ENCODE assay signal across 8 mouse cellular contexts in the genomic region with DNA sequence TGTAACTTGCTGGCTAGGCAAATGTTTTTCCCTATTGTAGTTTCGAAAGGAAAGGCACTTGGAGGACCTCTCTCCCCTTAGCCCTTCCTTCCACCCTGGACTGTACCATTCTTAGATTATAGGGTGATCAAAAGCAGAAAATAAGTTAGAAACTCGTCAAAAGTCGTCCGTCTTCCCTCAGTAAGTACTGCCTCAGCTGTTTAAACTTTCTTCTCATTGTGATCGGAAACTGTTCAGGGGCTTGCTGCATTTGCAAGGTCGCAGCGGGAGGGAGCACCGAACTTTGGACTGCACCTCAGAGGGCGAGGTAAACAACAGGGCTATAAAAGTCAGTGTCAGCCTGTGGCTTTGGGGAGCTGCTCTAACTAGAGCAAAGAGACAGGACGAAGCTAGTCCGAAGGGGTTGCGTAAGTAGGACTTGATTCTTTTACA. TPM values are rescaled to one million over a fixed set of nuclear protein-coding genes. Genes with fewer than 3 reads are reported as not detected.
DNase-seq lines count a peak whose midpoint lies in the region; ATAC-seq and TF ChIP-seq lines count a peak whose summit lies in the region.

No protein-coding gene starts in this region.

- no peak for TF ChIP-seq CTCF in ES-Bruce4 (IDR thresholded peaks at IDR 0.05; ENCODE audit: low read depth, low read length)
- TF ChIP-seq CTCF in thymus, adult 2 months (IDR thresholded peaks at IDR 0.05; ENCODE audit: borderline replicate concordance, control insufficient read depth, extremely low read depth, insufficient read depth, low read length, poor library complexity), result no peak

- peak overlapping the region; percentile 57 for H3K4me3 ChIP-seq in ES-Bruce4 (ENCODE audit: low read depth, low read length)
- peak overlapping the region; percentile 10 for H3K4me3 ChIP-seq in forebrain, embryonic 12.5 days (replicated peaks)
- peak overlapping the region; percentile 19 for H3K4me3 ChIP-seq in neural tube, embryonic 14.5 days (ENCODE audit: low read depth, low read length)
- peak overlapping the region; percentile 48 for H3K4me3 ChIP-seq in thymus, adult 2 months (ENCODE audit: control insufficient read depth, insufficient read depth, low read length)

- H3K27ac ChIP-seq in ES-Bruce4 (ENCODE audit: insufficient read depth, low read length), result peak overlapping the region; percentile 81
- H3K27ac ChIP-seq in forebrain, embryonic 12.5 days, result no peak overlapping the region
- H3K27ac ChIP-seq in neural tube, embryonic 14.5 days (ENCODE audit: low read depth, low read length), result peak overlapping the region; percentile 45; the same call in 1 of the 2 replicates
- peak overlapping the region; percentile 90 for H3K27ac ChIP-seq in thymus, adult 2 months (ENCODE audit: control insufficient read depth, insufficient read depth, low read length)

- WGBS in forebrain, embryonic 12.5 days, result 5% methylated on average over 12 of the region's 12 CpGs
- WGBS in neural tube, embryonic 14.5 days, result under 1% methylated on average over 12 of the region's 12 CpGs
- under 1% methylated on average over 12 of the region's 12 CpGs for WGBS in thymus, adult 2 months

- ATAC-seq in forebrain, embryonic 12.5 days (ENCODE audit: low FRiP score), result peak; percentile 76
- peak; percentile 76; the same call in 1 of the 2 replicates for ATAC-seq in neural tube, embryonic 14.5 days (ENCODE audit: low read depth)

- H3K4me1 ChIP-seq in ES-Bruce4 (ENCODE audit: control insufficient read depth, insufficient read depth, low read length), result peaks cover 6% of the 10 kb centered on the region
- H3K4me1 ChIP-seq in forebrain, embryonic 12.5 days, result peaks cover 11% of the 10 kb centered on the region; the same call in 1 of the 2 replicates
- no peaks in the 10 kb centered on the region for H3K4me1 ChIP-seq in neural tube, embryonic 14.5 days (ENCODE audit: control insufficient read depth, insufficient read depth, low read length)
- peaks cover 15% of the 10 kb centered on the region for H3K4me1 ChIP-seq in thymus, adult 2 months (replicated peaks; ENCODE audit: control insufficient read depth, insufficient read depth, low read length)

- intact Hi-C loops in heart, postnatal 10 days (cut with DNase I), result loop anchor here (2.0 kb wide), 1 partner anchor 42 kb away; no protein-coding TSS in a partner anchor

- TF ChIP-seq EP300 in ES-Bruce4 (IDR thresholded peaks at IDR 0.05; ENCODE audit: insufficient read depth, low read depth, low read length), result peak; percentile 79

- no peak for TF ChIP-seq POLR2A in ES-Bruce4 (IDR thresholded peaks at IDR 0.05; ENCODE audit: insufficient read depth, low read length)
- TF ChIP-seq POLR2A in thymus, adult 2 months (IDR thresholded peaks at IDR 0.05; ENCODE audit: control insufficient read depth, extremely low read depth, insufficient read depth, low read length, poor library complexity), result peak; percentile 47; the same call in 1 of the 2 replicates

- peak; percentile 53 for DNase-seq in c-Kit-positive CD71-positive TER-119-positive erythroid progenitor cells, embryonic 14.5 days (ENCODE audit: low spot score)
- peak; percentile 89 to 90 for DNase-seq in heart, postnatal 10 days
- DNase-seq in kidney, postnatal 4 days, result peak; percentile 78 to 86
- DNase-seq in lung, adult 18-20 months, result peak; percentile 87 to 90
- DNase-seq in thymus, adult 2 months, result peak; percentile 68

- H3K36me3 ChIP-seq in ES-Bruce4 (ENCODE audit: control insufficient read depth, insufficient read depth, low read length, poor library complexity, severe bottlenecking), result no peaks in the 10 kb centered on the region
- H3K36me3 ChIP-seq in forebrain, embryonic 12.5 days (replicated peaks), result no peaks in the 10 kb centered on the region
- no peaks in the 10 kb centered on the region for H3K36me3 ChIP-seq in neural tube, embryonic 14.5 days (ENCODE audit: control insufficient read depth, insufficient read depth, low read length)
- H3K36me3 ChIP-seq in thymus, adult 2 months (ENCODE audit: control insufficient read depth, insufficient read depth, low read length), result peaks cover 3% of the 10 kb centered on the region

- peak overlapping the region; percentile 36 for H3K4me2 ChIP-seq in forebrain, embryonic 12.5 days
- H3K4me2 ChIP-seq in neural tube, embryonic 14.5 days (ENCODE audit: low read depth, low read length), result peak overlapping the region; percentile 34

- H3K9me3 ChIP-seq in ES-Bruce4 (replicated peaks; ENCODE audit: control insufficient read depth, insufficient read depth, low read length, poor library complexity, severe bottlenecking), result no peaks in the 10 kb centered on the region
- no peaks in the 10 kb centered on the region for H3K9me3 ChIP-seq in forebrain, embryonic 12.5 days
- H3K9me3 ChIP-seq in neural tube, embryonic 14.5 days (ENCODE audit: control insufficient read depth, low read length), result no peaks in the 10 kb centered on the region

- no peaks in the 10 kb centered on the region for H3K27me3 ChIP-seq in ES-Bruce4 (ENCODE audit: control insufficient read depth, insufficient read depth, low read length, poor library complexity, severe bottlenecking)
- H3K27me3 ChIP-seq in forebrain, embryonic 12.5 days, result no peaks in the 10 kb centered on the region
- no peaks in the 10 kb centered on the region for H3K27me3 ChIP-seq in neural tube, embryonic 14.5 days (ENCODE audit: control insufficient read depth, insufficient read depth, low read length)
- no peaks in the 10 kb centered on the region for H3K27me3 ChIP-seq in thymus, adult 2 months (ENCODE audit: control insufficient read depth, insufficient read depth, low read length)

- no peak overlapping the region for H3K9ac ChIP-seq in ES-Bruce4 (ENCODE audit: low read depth, poor library complexity, severe bottlenecking)
- H3K9ac ChIP-seq in forebrain, embryonic 12.5 days, result no peak overlapping the region
- H3K9ac ChIP-seq in neural tube, embryonic 14.5 days (replicated peaks; ENCODE audit: low read depth, low read length), result peak overlapping the region; percentile 25; the same call in 1 of the 2 replicates

RNA-seq across cellular contexts. Expression of gene Selenop, which starts 2.3 kb away (rescaled TPM):
- polyA plus RNA-seq in ES-Bruce4 (2011; ENCODE audit: insufficient read depth, insufficient read length, low read depth, missing spikeins), result 18.5 and 19.3 TPM in 2 replicates
- 35.4 and 42.5 TPM in 2 replicates for polyA plus RNA-seq in forebrain, embryonic 12.5 days (2016; fragmentation: Nextera tagmentation; extraction: Ambion mirVana)
- 100 to 1,000 TPM; 257 to 282 TPM for total RNA-seq in heart, postnatal 10 days (2021)
- polyA plus RNA-seq in neural tube, embryonic 14.5 days (2014; fragmentation: Nextera tagmentation; extraction: Ambion mirVana), result 79.6 and 203 TPM in 2 replicates
- polyA plus RNA-seq in thymus, adult 2 months (2012; rRNA removed), result 193 and 199 TPM in 2 replicates

RNA-seq across cellular contexts. Expression of gene Ccdc152, which starts 32.7 kb away (rescaled TPM):
- 0.45 TPM in 1 of 2 replicates, not detected in the other for polyA plus RNA-seq in ES-Bruce4 (2011; ENCODE audit: insufficient read depth, insufficient read length, low read depth, missing spikeins)
- polyA plus RNA-seq in forebrain, embryonic 12.5 days (2016; fragmentation: Nextera tagmentation; extraction: Ambion mirVana), result 0.14 TPM in 1 of 2 replicates, not detected in the other
- total RNA-seq in heart, postnatal 10 days (2021), result under 1 TPM; 0.20 to 0.45 TPM
- 0.22 TPM in 1 of 2 replicates, not detected in the other for polyA plus RNA-seq in neural tube, embryonic 14.5 days (2014; fragmentation: Nextera tagmentation; extraction: Ambion mirVana)
- 0.22 and 0.80 TPM in 2 replicates for polyA plus RNA-seq in thymus, adult 2 months (2012; rRNA removed)
